Mouse (Mus musculus) common myeloid progenitor, adult 5-6 weeks (primary cell): ENCODE measurements around the gene Stac2. TPM values are rescaled to one million over a fixed set of nuclear protein-coding genes. Genes with fewer than 3 reads are reported as not detected.

Experiments used
- ATAC-seq: replicated peaks from 2 replicates; pipeline ENCODE4 v1.8.0; 2016; ENCODE audit warnings: low read depth, mild to moderate bottlenecking, moderate TSS enrichment, inconsistent platforms; ENCODE audit not compliant: poor library complexity, severe bottlenecking
- total RNA-seq: library from RNA; stranded (forward); fragments of 200-1000, 187-1606 nt; gene quantifications from 2 replicates; pipeline ENCODE4 v1.2.3, GENCODE M21; 2017

Stac2 gene
- total RNA-seq, 1 experiment from 2014 or later = not detected

DNA sequence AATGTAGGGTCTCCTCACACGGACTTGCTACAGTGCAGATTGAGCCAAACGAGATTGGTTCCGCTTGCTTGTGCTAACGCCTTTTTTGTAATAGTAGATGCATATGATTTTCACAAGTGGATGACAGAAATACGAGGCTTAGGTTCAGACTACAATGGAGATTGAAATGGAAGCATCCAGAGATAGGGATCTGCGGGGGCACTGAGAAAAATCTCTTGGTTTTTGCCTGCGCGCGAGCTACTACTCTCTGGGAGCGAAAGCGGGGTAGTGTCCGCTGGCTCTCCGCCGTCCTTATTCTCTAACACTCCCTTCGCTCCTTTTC is 27.1 kb downstream of the Stac2 start:
- ATAC-seq = no peak

DNA sequence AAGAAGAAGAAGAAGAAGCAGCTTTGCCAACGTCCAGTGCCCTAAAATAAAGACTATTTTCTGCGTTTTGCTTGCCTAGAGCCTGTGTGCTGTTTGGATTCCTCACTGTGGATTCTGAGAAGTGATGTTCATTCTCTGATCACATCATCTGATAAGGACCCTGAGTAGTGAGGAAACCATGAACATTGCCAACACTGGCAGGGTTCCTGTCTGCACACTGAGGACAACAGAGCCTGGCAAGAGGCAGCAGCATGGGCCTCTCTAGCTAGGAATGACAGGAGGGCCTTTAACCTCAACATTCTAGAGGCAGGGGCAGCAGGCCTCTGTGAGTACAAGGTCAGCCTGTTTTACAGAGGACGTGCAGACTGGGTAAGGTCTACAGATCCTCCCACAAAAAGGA is 28.7 kb downstream of the Stac2 start:
- ATAC-seq = no peak

DNA sequence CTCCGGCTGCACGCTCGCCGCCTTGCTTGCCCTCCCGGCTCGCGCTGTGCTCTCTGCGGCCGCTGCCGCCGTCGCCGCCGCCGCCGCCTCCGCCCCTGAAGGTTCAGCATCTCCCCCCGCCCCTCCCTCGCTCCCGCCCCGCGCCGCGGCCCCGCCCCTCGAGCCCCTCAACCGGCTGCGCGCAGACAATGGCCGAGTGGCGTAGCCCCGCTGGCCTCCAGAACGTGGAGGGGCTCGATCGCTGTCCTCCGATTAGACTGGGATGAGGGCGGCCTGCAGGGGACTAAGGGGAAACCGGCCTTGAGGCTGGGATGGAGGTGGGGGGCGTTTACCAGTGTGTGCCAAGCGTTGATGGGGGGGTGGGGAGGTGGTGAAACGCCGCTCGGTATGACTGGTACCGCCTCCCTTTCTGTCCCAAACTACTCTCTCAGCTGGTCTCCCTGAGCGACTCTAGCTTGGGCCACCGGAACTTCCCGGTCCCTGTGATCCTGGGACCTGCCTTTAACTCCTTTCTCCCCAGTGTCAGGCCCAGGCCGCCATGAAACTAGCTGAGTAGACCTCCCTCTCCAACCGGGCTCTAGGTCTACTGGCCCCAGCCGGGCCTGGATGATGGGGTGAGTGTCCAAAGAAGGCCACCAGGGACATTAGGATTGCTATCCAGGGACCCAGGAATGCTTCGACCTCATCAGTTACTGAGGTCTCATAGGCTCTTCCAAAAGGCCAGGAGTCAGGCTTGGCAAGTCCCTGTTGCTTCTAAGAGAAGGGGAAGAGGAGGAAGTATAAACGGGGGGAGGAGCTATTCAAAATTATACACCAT is 30.5 kb downstream of the Stac2 start, which contains the start of gene Cacnb1:
Gene Cacnb1 (minus strand): TSS at position 480 of the 817 bp plus-strand sequence.
- ATAC-seq = 0 out of 2 replicates have a peak, but pooled peaks have one; percentile 7

- no peak for ATAC-seq
Observed at GRCm38 (mm10) chr11:98022253-98022554, 31.1 kb downstream of the Stac2 start.

GRCm38 (mm10) chr11:98021565-98022252 is 31.6 kb downstream of the Stac2 start:
- no peak for ATAC-seq

GRCm38 (mm10) chr11:98021118-98021517 is 32.1 kb downstream of the Stac2 start:
- ATAC-seq = no peak

DNA sequence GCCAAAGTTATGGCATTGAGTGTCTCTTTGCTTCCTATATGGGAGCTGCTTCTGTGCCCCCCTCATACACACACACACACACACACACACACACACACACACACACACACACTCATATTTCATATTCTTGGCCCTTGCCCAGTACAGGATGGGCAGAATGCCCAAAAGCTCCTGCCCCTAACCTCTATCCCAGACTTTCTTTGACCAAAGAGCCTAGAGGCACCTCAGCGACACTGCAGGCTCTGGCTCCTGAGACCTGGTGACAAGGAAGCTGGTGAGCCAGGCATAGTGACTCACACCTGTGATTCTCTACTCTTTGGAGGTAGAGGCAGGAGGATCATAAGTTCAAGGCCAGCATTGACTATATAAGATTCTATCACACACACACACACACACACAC is 32.6 kb downstream of the Stac2 start:
- no peak for ATAC-seq

DNA sequence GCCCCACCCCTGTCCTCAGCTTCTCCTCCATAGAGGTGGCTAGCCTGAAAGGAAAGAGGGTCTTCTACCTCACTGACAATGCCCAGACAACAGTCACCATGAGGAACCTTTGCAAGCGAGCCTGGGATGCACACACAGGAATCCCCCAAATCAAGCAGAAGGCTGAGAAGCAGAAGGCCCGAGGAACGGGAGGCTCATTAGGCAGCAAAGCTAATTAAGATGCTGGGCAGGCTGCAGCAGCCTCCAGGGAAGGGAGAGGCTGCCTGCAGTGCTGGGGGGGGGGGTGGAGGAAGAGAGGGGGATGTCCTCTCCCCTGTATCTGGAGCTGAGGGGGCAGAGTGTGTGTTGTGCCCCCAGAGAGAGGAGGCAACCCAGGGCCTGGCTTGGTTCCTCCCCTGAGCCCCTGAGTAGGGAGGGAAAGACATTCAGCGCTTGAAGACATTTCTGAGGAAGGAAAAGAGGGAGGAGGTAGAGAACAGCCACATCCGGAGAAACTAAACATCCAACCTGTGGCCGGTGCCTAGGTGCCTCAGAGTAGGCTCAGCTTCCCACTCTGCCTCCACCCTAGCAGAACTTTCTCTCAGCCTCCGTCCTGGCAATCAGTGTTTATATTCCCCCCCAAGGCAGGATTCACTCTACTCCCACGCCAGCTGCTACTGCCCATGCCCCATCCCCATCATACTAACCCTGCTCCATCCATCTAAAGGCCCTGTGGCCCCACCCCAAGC is 33.2 kb downstream of the Stac2 start:
- ATAC-seq = no peak

GRCm38 (mm10) chr11:98018858-98019641 is 34.2 kb downstream of the Stac2 start:
- peak; percentile 36; the same call in 1 of the 2 replicates for ATAC-seq

GRCm38 (mm10) chr11:98018222-98018621 is 35.0 kb downstream of the Stac2 start:
- no peak for ATAC-seq

DNA sequence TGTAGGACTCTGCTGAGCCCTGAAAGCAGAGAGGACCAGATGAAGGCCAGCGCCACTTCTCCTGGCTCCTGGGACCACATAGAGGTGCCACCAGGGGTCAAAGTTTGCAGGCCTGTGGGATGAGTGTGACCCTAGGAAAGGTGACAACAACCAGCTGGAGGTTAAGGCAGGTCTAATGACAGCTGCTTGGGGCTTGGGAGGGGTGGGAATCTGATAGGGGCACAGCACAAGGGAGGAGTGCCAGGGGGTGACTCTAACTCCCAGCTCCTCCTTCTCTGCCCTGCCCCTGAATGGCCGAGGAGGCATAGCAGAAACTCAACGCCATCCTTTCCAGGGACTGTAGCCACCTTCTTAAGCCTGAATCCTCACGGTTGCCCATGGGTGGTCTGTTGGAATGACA is 36.4 kb downstream of the Stac2 start:
- no peak for ATAC-seq

- ATAC-seq = no peak
Observed at GRCm38 (mm10) chr11:98016177-98016576, 37.1 kb downstream of the Stac2 start.

DNA sequence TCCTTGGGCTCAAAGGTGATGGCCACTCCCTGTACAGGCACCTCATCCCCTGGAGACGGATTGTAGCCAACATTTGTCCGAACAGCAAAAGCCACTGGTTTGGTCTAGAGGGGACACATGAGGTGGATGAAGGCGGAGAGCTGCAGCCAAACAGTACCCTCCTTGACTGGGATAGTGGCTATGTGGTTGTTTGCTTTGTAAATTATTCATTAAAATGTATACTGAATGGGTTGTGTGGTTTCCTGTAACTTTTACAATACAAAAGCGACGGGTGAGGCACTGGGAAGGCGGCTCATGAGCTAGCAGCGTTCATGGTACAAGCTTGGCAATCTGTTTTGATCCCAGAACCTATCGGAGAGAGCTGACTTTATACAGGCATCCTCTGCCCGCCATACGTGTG is 40.4 kb downstream of the Stac2 start:
- no peak for ATAC-seq

- no peak for ATAC-seq
Observed at GRCm38 (mm10) chr11:98011716-98012115, 41.5 kb downstream of the Stac2 start.

DNA sequence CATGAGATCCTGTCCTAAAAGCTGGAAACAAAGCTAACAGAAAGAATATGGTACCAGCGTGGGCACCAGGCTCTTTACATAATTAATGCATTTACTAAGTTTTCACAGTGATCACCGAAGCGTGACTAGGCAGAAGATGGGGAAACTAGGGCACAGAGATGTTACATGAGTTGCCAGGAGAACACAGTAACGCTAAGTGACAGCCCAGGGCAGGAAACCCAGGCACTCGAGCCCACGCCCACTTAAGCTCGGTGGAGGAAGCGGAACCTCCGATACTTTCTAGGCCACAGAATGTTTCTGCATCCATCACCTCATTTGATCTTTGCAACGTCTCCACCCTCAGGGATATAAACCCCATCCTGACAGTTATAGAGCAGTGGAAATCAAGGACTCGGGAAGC is 45.2 kb downstream of the Stac2 start:
- peak; percentile 68 for ATAC-seq

DNA sequence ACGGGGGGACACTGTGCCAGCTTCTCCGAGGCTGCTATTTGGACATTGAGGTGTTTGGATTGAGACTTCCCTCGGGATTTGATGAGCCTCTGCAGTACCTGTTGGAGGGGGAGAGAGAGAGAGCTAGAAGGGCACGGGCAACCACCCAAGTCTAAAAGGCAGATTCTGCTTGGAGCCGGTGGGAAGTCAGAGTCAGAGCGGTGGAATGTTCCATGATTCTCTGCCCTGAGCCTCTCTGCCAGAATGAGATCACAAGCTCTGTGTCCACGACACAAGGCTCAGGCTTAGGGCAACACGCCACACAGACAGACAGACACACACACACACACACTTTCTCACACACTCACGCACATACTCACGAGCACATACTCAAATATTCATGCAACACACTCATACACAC is 47.6 kb downstream of the Stac2 start:
- no peak for ATAC-seq

GRCm38 (mm10) chr11:98005076-98005475 is 48.2 kb downstream of the Stac2 start:
- ATAC-seq = no peak

DNA sequence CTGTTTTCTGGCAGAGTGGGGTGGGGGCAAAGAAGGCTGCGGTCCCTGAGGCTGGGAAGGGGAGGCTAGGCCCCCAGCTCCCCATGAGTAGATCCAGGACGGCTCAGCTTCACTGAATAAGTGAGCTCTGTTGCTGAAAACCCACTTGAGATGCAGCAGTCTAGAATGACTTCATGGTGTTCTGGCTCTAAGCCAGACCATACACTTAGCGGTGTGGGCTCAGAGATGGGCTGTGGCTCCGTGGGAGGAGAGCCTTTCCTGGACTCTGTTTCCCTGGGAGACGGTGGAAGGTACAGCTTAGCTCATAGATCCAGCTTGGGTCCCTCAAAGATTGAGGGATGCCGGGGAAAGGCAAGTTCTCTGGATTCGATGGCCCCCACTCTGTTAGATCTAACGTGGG is 49.1 kb downstream of the Stac2 start:
- no peak for ATAC-seq

- no peak for ATAC-seq
Observed at GRCm38 (mm10) chr11:98003171-98003671, 50.0 kb downstream of the Stac2 start.

- 0 out of 2 replicates have a peak, but pooled peaks have one; percentile 39 for ATAC-seq
Observed at GRCm38 (mm10) chr11:98002627-98003026, 50.6 kb downstream of the Stac2 start.
